Mouse (Mus musculus): ENCODE data around the gene Mrpl45. TPM values are rescaled to one million over a fixed set of nuclear protein-coding genes. Genes with fewer than 3 reads are reported as not detected.

Gene Mrpl45
- polyA plus RNA-seq, 1 experiment = 33.0 TPM

- Histone ChIP-seq H3K27ac (ENCODE audit: insufficient read depth, low read depth, low read length) (peak overlapping the region; percentile 87), H3K4me3 (ENCODE audit: insufficient read depth, low read length) (peak overlapping the region; percentile 99), H3K4me1 (ENCODE audit: control insufficient read depth, insufficient read depth, low read length) (peaks cover 22% of the 10 kb centered on the region)
- no peak for TF ChIP-seq POLR2A (IDR thresholded peaks at IDR 0.05; ENCODE audit: borderline replicate concordance, low read depth, low read length)
- TF ChIP-seq CTCF (IDR thresholded peaks at IDR 0.05; ENCODE audit: low read depth, low read length) = no peak
These were observed 36.5 kb upstream of the Mrpl45 start for GRCm38 (mm10) chr11:97279040-97279404.

DNA sequence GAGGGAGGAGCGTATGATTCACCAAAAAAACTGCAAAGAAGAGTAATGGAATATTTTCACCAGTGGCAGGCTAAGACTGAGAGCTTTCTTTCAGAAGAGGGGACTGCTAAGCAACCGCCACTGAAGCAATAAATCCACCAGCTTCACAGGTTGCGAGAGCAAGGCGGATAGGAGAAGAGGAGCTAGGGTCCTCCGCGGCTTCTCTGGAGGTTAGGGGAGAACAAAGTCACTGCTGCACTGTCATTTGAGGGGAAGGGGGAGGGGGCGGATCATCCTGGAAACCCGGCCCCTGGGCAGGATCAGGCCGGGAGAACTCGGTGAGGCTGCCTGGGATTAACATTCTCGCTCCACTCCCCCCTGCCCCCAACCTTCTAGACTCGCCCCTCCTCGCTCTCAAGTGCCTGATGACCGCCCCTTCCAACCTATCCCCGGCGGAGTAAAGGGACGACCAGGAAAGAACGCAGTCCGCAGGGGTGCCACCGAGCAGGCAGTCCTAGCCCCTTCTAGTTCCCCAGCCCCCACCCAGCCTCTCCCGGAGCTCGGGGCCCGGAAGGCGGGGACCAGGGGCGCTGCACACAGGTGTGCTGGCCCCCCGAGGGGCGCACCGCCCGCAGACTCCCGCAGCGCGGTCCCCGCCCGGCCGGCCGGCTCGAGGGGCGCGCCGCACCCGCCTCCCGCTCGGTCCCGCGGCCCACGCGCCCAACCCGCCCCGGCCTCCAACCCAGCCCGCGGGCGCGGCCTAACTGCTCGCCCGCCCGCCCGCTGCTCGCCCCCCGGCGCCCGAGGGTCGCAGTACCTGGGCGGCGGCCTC is 35.9 kb upstream of the Mrpl45 start:
- peaks cover 19% of the 10 kb centered on the region for H3K4me1 ChIP-seq (ENCODE audit: control insufficient read depth, insufficient read depth, low read length)

GRCm38 (mm10) chr11:97280216-97280861 is 35.2 kb upstream of the Mrpl45 start, which contains the start of gene Npepps:
Gene Npepps, minus strand, starts transcription at chr11:97280638.
- Histone ChIP-seq H3K4me1 (ENCODE audit: control insufficient read depth, insufficient read depth, low read length) (peaks cover 18% of the 10 kb centered on the region), H3K27ac (ENCODE audit: insufficient read depth, low read depth, low read length) (peak within 1 kb of the TSS; percentile 87)

More for the DNA sequence above, 35.9 kb upstream of the Mrpl45 start:
- TF ChIP-seq POLR2A (IDR thresholded peaks at IDR 0.05; ENCODE audit: borderline replicate concordance, low read depth, low read length) (no peak), CTCF (IDR thresholded peaks at IDR 0.05; ENCODE audit: low read depth, low read length) (no peak)
- H3K4me3 ChIP-seq (ENCODE audit: insufficient read depth, low read length) = peak overlapping the region; percentile 99
- H3K27ac ChIP-seq (ENCODE audit: insufficient read depth, low read depth, low read length) = peak overlapping the region; percentile 87

GRCm38 (mm10) chr11:97282179-97282578 is 33.3 kb upstream of the Mrpl45 start:
- Histone ChIP-seq H3K4me3 (ENCODE audit: insufficient read depth, low read length) (no peak overlapping the region), H3K27ac (ENCODE audit: insufficient read depth, low read depth, low read length) (no peak overlapping the region), H3K4me1 (ENCODE audit: control insufficient read depth, insufficient read depth, low read length) (peaks cover 10% of the 10 kb centered on the region)
- no peak for TF ChIP-seq CTCF (IDR thresholded peaks at IDR 0.05; ENCODE audit: low read depth, low read length)
- TF ChIP-seq POLR2A (IDR thresholded peaks at IDR 0.05; ENCODE audit: borderline replicate concordance, low read depth, low read length) = no peak

More at GRCm38 (mm10) chr11:97280216-97280861, 35.2 kb upstream of the Mrpl45 start, which contains the start of gene Npepps:
- H3K4me3 ChIP-seq (ENCODE audit: insufficient read depth, low read length) = peak within 1 kb of the TSS; percentile 99
- TF ChIP-seq CTCF (IDR thresholded peaks at IDR 0.05; ENCODE audit: low read depth, low read length) = no peak
- TF ChIP-seq POLR2A (IDR thresholded peaks at IDR 0.05; ENCODE audit: borderline replicate concordance, low read depth, low read length) = peak; percentile 68; the same call in 1 of the 2 replicates

DNA sequence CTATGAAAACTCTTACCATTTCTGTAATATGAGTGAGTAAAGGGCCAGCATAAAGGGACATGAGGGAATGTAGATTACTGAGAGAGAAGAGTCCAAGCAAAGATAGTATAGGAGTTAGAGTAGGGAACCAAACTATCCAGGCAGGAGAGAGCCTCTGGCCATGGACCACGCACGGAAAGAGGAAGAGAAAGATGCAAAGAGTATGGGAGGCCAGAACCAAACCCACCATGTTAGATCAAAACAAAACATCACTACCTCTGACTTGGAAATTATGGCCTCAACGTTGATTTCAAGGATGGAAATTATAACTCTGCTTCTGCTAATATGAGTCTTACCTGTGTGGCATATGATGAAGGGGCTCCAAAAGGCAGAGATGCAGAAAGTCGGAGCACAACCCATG is 30.7 kb upstream of the Mrpl45 start:
- Histone ChIP-seq H3K27ac (ENCODE audit: insufficient read depth, low read depth, low read length) (no peak overlapping the region), H3K4me3 (ENCODE audit: insufficient read depth, low read length) (no peak overlapping the region), H3K4me1 (ENCODE audit: control insufficient read depth, insufficient read depth, low read length) (peaks cover 4% of the 10 kb centered on the region)
- TF ChIP-seq CTCF (IDR thresholded peaks at IDR 0.05; ENCODE audit: low read depth, low read length) = no peak
- no peak for TF ChIP-seq POLR2A (IDR thresholded peaks at IDR 0.05; ENCODE audit: borderline replicate concordance, low read depth, low read length)

- H3K27ac ChIP-seq (ENCODE audit: insufficient read depth, low read depth, low read length) = no peak overlapping the region
These were observed 29.4 kb upstream of the Mrpl45 start for GRCm38 (mm10) chr11:97285852-97286775.

GRCm38 (mm10) chr11:97286973-97287372 is 28.5 kb upstream of the Mrpl45 start:
- TF ChIP-seq CTCF (IDR thresholded peaks at IDR 0.05; ENCODE audit: low read depth, low read length) (no peak), POLR2A (IDR thresholded peaks at IDR 0.05; ENCODE audit: borderline replicate concordance, low read depth, low read length) (no peak)
- H3K4me1 ChIP-seq (ENCODE audit: control insufficient read depth, insufficient read depth, low read length) = no peaks in the 10 kb centered on the region
- no peak overlapping the region for H3K27ac ChIP-seq (ENCODE audit: insufficient read depth, low read depth, low read length)
- H3K4me3 ChIP-seq (ENCODE audit: insufficient read depth, low read length) = no peak overlapping the region

More at GRCm38 (mm10) chr11:97285852-97286775, 29.4 kb upstream of the Mrpl45 start:
- Histone ChIP-seq H3K4me1 (ENCODE audit: control insufficient read depth, insufficient read depth, low read length) (peaks cover under 1% of the 10 kb centered on the region), H3K4me3 (ENCODE audit: insufficient read depth, low read length) (no peak overlapping the region)
- TF ChIP-seq POLR2A (IDR thresholded peaks at IDR 0.05; ENCODE audit: borderline replicate concordance, low read depth, low read length) (no peak), CTCF (IDR thresholded peaks at IDR 0.05; ENCODE audit: low read depth, low read length) (no peak)

DNA sequence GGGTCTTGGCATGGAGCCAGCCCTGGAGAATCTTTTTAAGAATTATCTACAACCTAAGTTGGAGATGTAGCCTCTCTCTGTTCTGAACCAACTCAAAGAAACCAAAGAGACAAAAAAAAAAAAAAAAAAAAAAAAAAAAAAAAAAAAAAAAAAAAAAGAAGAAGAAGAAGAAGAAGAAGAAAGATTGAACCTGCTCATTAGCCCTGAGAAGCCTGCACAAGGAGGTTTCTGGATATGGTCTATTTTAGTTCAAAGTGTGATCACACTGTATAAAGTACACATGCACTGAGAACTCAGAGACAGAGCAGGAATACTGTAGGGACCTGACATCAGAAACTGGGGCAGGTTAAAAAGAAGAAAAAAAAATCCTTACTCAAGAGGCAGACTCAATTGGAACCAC is 27.9 kb upstream of the Mrpl45 start:
- Histone ChIP-seq H3K4me3 (ENCODE audit: insufficient read depth, low read length) (no peak overlapping the region), H3K27ac (ENCODE audit: insufficient read depth, low read depth, low read length) (no peak overlapping the region), H3K4me1 (ENCODE audit: control insufficient read depth, insufficient read depth, low read length) (no peaks in the 10 kb centered on the region)
- TF ChIP-seq CTCF (IDR thresholded peaks at IDR 0.05; ENCODE audit: low read depth, low read length) (no peak), POLR2A (IDR thresholded peaks at IDR 0.05; ENCODE audit: borderline replicate concordance, low read depth, low read length) (no peak)
